Mouse (Mus musculus): ENCODE measurements at regions not wholly inside any gene's neighbourhood (a gene's known extent, or its start where the extent isn't known, plus 50 kb on each side); places are given as distances from the start of the nearest gene placed in this dataset.

- H3K4me1 ChIP-seq = peaks cover 14% of the 10 kb centered on the region
- H3K36me3 ChIP-seq = no peaks in the 10 kb centered on the region
- H3K9me3 ChIP-seq = 0 out of 2 replicates have a peak, but pooled peaks cover 2% of the 10 kb centered on the region
- no peaks in the 10 kb centered on the region for H3K27me3 ChIP-seq (ENCODE audit: insufficient read depth, poor library complexity, severe bottlenecking)
- 85% methylated on average over 5 of the region's 5 CpGs for WGBS
- DNase-seq (ENCODE audit: low spot score) = peak; percentile 57
- no peak overlapping the region for H3K27ac ChIP-seq
- no peak overlapping the region for H3K4me3 ChIP-seq
Measured at GRCm38 (mm10) chr17:74920056-74920455, 85.3 kb upstream of the Ltbp1 start.

GRCm38 (mm10) chr17:74921413-74921812 lies 84.0 kb upstream of the Ltbp1 start:
- H3K4me3 ChIP-seq = no peak overlapping the region
- peak overlapping the region; percentile 22; the same call in 1 of the 2 replicates for H3K27ac ChIP-seq
- H3K9me3 ChIP-seq = 0 out of 2 replicates have a peak, but pooled peaks cover 2% of the 10 kb centered on the region
- no peaks in the 10 kb centered on the region for H3K36me3 ChIP-seq
- 82% methylated on average over 6 of the region's 6 CpGs for WGBS
- peak; percentile 60 for DNase-seq (ENCODE audit: low spot score)
- no peaks in the 10 kb centered on the region for H3K27me3 ChIP-seq (ENCODE audit: insufficient read depth, poor library complexity, severe bottlenecking)
- peaks cover 14% of the 10 kb centered on the region for H3K4me1 ChIP-seq

- Histone ChIP-seq H3K27me3 (ENCODE audit: insufficient read depth, poor library complexity, severe bottlenecking) (no peaks in the 10 kb centered on the region), H3K27ac (no peak overlapping the region), H3K9me3 (no peaks in the 10 kb centered on the region), H3K4me1 (peaks cover 14% of the 10 kb centered on the region), H3K36me3 (no peaks in the 10 kb centered on the region), H3K4me3 (no peak overlapping the region)
- peak; percentile 64 for DNase-seq (ENCODE audit: low spot score)
- WGBS = 75% methylated on average over 4 of the region's 4 CpGs
Measured at GRCm38 (mm10) chr17:74922016-74922415, 83.4 kb upstream of the Ltbp1 start.

GRCm38 (mm10) chr17:74922591-74922990 lies 82.8 kb upstream of the Ltbp1 start:
- Histone ChIP-seq H3K9me3 (no peaks in the 10 kb centered on the region), H3K4me1 (peaks cover 14% of the 10 kb centered on the region), H3K4me3 (no peak overlapping the region), H3K36me3 (no peaks in the 10 kb centered on the region), H3K27ac (no peak overlapping the region; the same call in 1 of the 2 replicates), H3K27me3 (ENCODE audit: insufficient read depth, poor library complexity, severe bottlenecking) (no peaks in the 10 kb centered on the region)
- WGBS = 58% methylated on average over 3 of the region's 3 CpGs
- peak; percentile 60 for DNase-seq (ENCODE audit: low spot score)

- Histone ChIP-seq H3K27ac (no peak overlapping the region), H3K36me3 (no peaks in the 10 kb centered on the region), H3K9me3 (no peaks in the 10 kb centered on the region), H3K4me3 (no peak overlapping the region), H3K27me3 (ENCODE audit: insufficient read depth, poor library complexity, severe bottlenecking) (no peaks in the 10 kb centered on the region), H3K4me1 (peaks cover 14% of the 10 kb centered on the region)
- 68% methylated on average over 9 of the region's 9 CpGs for WGBS
- no peak for DNase-seq (ENCODE audit: low spot score)
Measured at GRCm38 (mm10) chr17:74923101-74923500, 82.3 kb upstream of the Ltbp1 start.

GRCm38 (mm10) chr17:74925131-74925530 lies 80.2 kb upstream of the Ltbp1 start:
- H3K27me3 ChIP-seq (ENCODE audit: insufficient read depth, poor library complexity, severe bottlenecking) = no peaks in the 10 kb centered on the region
- no peaks in the 10 kb centered on the region for H3K9me3 ChIP-seq
- no peak overlapping the region for H3K27ac ChIP-seq
- H3K4me3 ChIP-seq = no peak overlapping the region
- peak; percentile 66 for DNase-seq (ENCODE audit: low spot score)
- WGBS = 73% methylated on average over 6 of the region's 6 CpGs
- peaks cover 14% of the 10 kb centered on the region for H3K4me1 ChIP-seq
- H3K36me3 ChIP-seq = no peaks in the 10 kb centered on the region

- no peaks in the 10 kb centered on the region for H3K9me3 ChIP-seq
- no peaks in the 10 kb centered on the region for H3K27me3 ChIP-seq (ENCODE audit: insufficient read depth, poor library complexity, severe bottlenecking)
- H3K4me1 ChIP-seq = no peaks in the 10 kb centered on the region
- no peak overlapping the region for H3K4me3 ChIP-seq
- no peak overlapping the region for H3K27ac ChIP-seq
- DNase-seq (ENCODE audit: low spot score) = no peak
- H3K36me3 ChIP-seq = no peaks in the 10 kb centered on the region
- 41% methylated on average over 5 of the region's 5 CpGs for WGBS
Measured at GRCm38 (mm10) chr17:74927981-74928380, 77.4 kb upstream of the Ltbp1 start.

GRCm38 (mm10) chr17:74931540-74931939 lies 73.8 kb upstream of the Ltbp1 start:
- H3K27me3 ChIP-seq (ENCODE audit: insufficient read depth, poor library complexity, severe bottlenecking) = no peaks in the 10 kb centered on the region
- H3K36me3 ChIP-seq = no peaks in the 10 kb centered on the region
- no peaks in the 10 kb centered on the region for H3K4me1 ChIP-seq
- H3K4me3 ChIP-seq = no peak overlapping the region
- H3K9me3 ChIP-seq = no peaks in the 10 kb centered on the region
- WGBS = 70% methylated on average over 4 of the region's 4 CpGs
- no peak overlapping the region for H3K27ac ChIP-seq
- DNase-seq (ENCODE audit: low spot score) = no peak

GRCm38 (mm10) chr17:74941393-74941792 lies 64.0 kb upstream of the Ltbp1 start:
- Histone ChIP-seq H3K9me3 (no peaks in the 10 kb centered on the region), H3K27ac (no peak overlapping the region), H3K36me3 (no peaks in the 10 kb centered on the region), H3K27me3 (ENCODE audit: insufficient read depth, poor library complexity, severe bottlenecking) (no peaks in the 10 kb centered on the region), H3K4me3 (no peak overlapping the region), H3K4me1 (no peaks in the 10 kb centered on the region)
- DNase-seq (ENCODE audit: low spot score) = no peak
- 73% methylated on average over 6 of the region's 6 CpGs for WGBS

- no peak overlapping the region for H3K27ac ChIP-seq
- no peaks in the 10 kb centered on the region for H3K36me3 ChIP-seq
- no peaks in the 10 kb centered on the region for H3K9me3 ChIP-seq
- H3K4me1 ChIP-seq = no peaks in the 10 kb centered on the region
- WGBS = 82% methylated on average over 10 of the region's 10 CpGs
- no peaks in the 10 kb centered on the region for H3K27me3 ChIP-seq (ENCODE audit: insufficient read depth, poor library complexity, severe bottlenecking)
- no peak overlapping the region for H3K4me3 ChIP-seq
- peak; percentile 68 for DNase-seq (ENCODE audit: low spot score)
Measured at GRCm38 (mm10) chr17:74942984-74943801, 62.2 kb upstream of the Ltbp1 start.

- DNase-seq (ENCODE audit: low spot score) = no peak
- 43% methylated on average over 4 of the region's 4 CpGs for WGBS
- H3K36me3 ChIP-seq = no peaks in the 10 kb centered on the region
- H3K4me3 ChIP-seq = no peak overlapping the region
- no peaks in the 10 kb centered on the region for H3K9me3 ChIP-seq
- H3K27ac ChIP-seq = no peak overlapping the region
- no peaks in the 10 kb centered on the region for H3K4me1 ChIP-seq
- no peaks in the 10 kb centered on the region for H3K27me3 ChIP-seq (ENCODE audit: insufficient read depth, poor library complexity, severe bottlenecking)
Measured at GRCm38 (mm10) chr17:74943802-74944193, 61.6 kb upstream of the Ltbp1 start.

GRCm38 (mm10) chr17:74945149-74945548 lies 60.2 kb upstream of the Ltbp1 start:
- Histone ChIP-seq H3K9me3 (no peaks in the 10 kb centered on the region), H3K27me3 (ENCODE audit: insufficient read depth, poor library complexity, severe bottlenecking) (no peaks in the 10 kb centered on the region), H3K27ac (no peak overlapping the region), H3K4me1 (no peaks in the 10 kb centered on the region), H3K4me3 (no peak overlapping the region), H3K36me3 (no peaks in the 10 kb centered on the region)
- 77% methylated on average over 6 of the region's 6 CpGs for WGBS
- peak; percentile 27 for DNase-seq (ENCODE audit: low spot score)

- Histone ChIP-seq H3K4me1 (no peaks in the 10 kb centered on the region), H3K27ac (no peak overlapping the region), H3K4me3 (no peak overlapping the region), H3K9me3 (no peaks in the 10 kb centered on the region), H3K36me3 (no peaks in the 10 kb centered on the region), H3K27me3 (ENCODE audit: insufficient read depth, poor library complexity, severe bottlenecking) (no peaks in the 10 kb centered on the region)
- no peak for DNase-seq (ENCODE audit: low spot score)
- 63% methylated on average over 3 of the region's 3 CpGs for WGBS
Measured at GRCm38 (mm10) chr17:74948476-74948875, 56.9 kb upstream of the Ltbp1 start.

- DNase-seq (ENCODE audit: low spot score) = peak; percentile 38
- Histone ChIP-seq H3K4me1 (no peaks in the 10 kb centered on the region), H3K9me3 (no peaks in the 10 kb centered on the region), H3K36me3 (no peaks in the 10 kb centered on the region), H3K27ac (no peak overlapping the region), H3K4me3 (no peak overlapping the region), H3K27me3 (ENCODE audit: insufficient read depth, poor library complexity, severe bottlenecking) (no peaks in the 10 kb centered on the region)
- 93% methylated on average over 2 of the region's 2 CpGs for WGBS
Measured at GRCm38 (mm10) chr17:74950316-74950715, 55.1 kb upstream of the Ltbp1 start.
